Mouse (Mus musculus): ENCODE data around the gene Sirpb1b.
"Not testable (repeated sequence)": the region's sequence is repeated elsewhere in the genome, so short reads cannot be mapped to it uniquely, and the experiment has no call there.

DNA sequence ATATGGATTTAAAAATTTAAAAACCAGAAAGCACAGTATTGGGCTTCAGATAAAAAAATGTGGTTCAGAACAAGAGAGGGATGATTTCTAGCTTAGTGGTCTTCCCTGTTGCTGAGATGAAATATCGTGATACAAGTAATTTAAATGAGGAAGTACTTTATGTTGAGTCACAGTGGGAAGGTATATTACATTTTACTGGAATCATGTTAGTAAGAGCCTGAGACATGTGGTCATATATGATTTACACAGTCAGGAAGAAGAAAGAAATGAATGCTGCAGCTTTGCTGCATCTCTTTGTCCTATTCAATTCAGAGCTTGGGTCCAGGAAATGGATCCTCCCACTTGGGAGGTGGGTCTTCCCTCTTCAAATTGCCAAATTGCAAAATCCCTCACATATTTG lies 11.8 kb upstream of the Sirpb1b start:
- TF ChIP-seq CTCF, EP300 (IDR thresholded peaks at IDR 0.05; ENCODE audit: low read depth): not testable (repeated sequence)
